Comparison of ENCODE assay signal across 14 mouse cellular contexts in the genomic region with DNA sequence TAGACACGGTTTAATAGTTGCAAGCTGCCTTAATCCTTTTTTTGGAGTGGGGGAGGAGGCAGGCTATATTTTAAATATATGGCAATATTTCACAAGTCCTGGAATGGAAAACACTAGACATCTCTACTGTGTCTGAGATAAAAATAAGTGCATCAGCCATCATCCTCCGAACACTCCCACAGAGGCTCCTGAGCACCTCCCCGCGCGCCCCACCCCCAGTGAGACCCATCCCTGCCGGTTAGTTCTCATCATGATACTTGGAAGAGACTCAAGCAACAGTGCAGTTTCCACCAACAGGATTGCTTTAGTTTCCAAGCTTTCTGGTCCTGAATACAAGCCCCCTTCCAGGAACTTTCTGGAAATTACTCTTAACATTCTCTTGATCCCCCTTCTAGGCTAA.
"Had no signal": no experiment of that assay in that cellular context is flagged by ENCODE, and none has a peak within 500 bp of the region (broad histone marks: within the 10 kb centered on the region; RNA-seq: fewer than 3 reads in every experiment).

No protein-coding gene starts in this region.

- ATAC-seq: intestine, embryonic 16.5 days had no signal

- H3K9me3 ChIP-seq: limb, embryonic 10.5 days; liver, embryonic 15.5 days; midbrain, embryonic 10.5 days; neural tube, embryonic 15.5 days had no signal

- H3K27me3 ChIP-seq: liver, embryonic 15.5 days; neural tube, embryonic 15.5 days had no signal

- H3K36me3 ChIP-seq: limb, embryonic 10.5 days; liver, embryonic 15.5 days; midbrain, embryonic 10.5 days; neural tube, embryonic 15.5 days had no signal

- H3K4me1 ChIP-seq: midbrain, embryonic 10.5 days; neural tube, embryonic 15.5 days had no signal

- H3K9ac ChIP-seq: liver, embryonic 15.5 days; neural tube, embryonic 15.5 days had no signal

- H3K4me3 ChIP-seq: limb, embryonic 10.5 days; liver, embryonic 15.5 days; midbrain, embryonic 10.5 days; myocyte; neural tube, embryonic 15.5 days had no signal

- H3K4me2 ChIP-seq: liver, embryonic 11.5 days; liver, embryonic 15.5 days; neural tube, embryonic 15.5 days had no signal

- DNase-seq: lung, adult 2 months; lung, postnatal 10 days; lung, postnatal 4 days; midbrain, embryonic 14.5 days; spleen, adult 18-20 months; thymus, adult 2 months; thymus, postnatal 25 days had no signal

- H3K27ac ChIP-seq: liver, embryonic 15.5 days; midbrain, embryonic 10.5 days; neural tube, embryonic 15.5 days had no signal
